Mouse (Mus musculus): Measurements from ENCODE around the gene Tcstv3. TPM values are rescaled to one million over a fixed set of nuclear protein-coding genes. Genes with fewer than 3 reads are reported as not detected.
"Not testable (repeated sequence)": the region's sequence is repeated elsewhere in the genome, so short reads cannot be mapped to it uniquely, and the experiment has no call there.

The Tcstv3 gene
- not detected in 2 replicates for polyA plus RNA-seq (2012; ENCODE audit: insufficient read depth, insufficient read length, missing spikeins)

- H3K4me1 ChIP-seq (ENCODE audit: control insufficient read depth, insufficient read depth, low read length); H3K27ac ChIP-seq (ENCODE audit: insufficient read depth, low read depth, low read length); H3K4me3 ChIP-seq (ENCODE audit: insufficient read depth, low read length): not testable (repeated sequence)
Observed at GRCm38 (mm10) chr13:120316578-120316977, at the start of gene Tcstv3. Gene Tcstv3 (plus strand): TSS chr13:120316878.

- not testable (repeated sequence) for H3K4me1 ChIP-seq (ENCODE audit: control insufficient read depth, insufficient read depth, low read length); H3K4me3 ChIP-seq (ENCODE audit: insufficient read depth, low read length); H3K27ac ChIP-seq (ENCODE audit: insufficient read depth, low read depth, low read length)
Observed at GRCm38 (mm10) chr13:120277837-120278236, 38.8 kb upstream of the Tcstv3 start.

- TF ChIP-seq POLR2A (IDR thresholded peaks at IDR 0.05; ENCODE audit: borderline replicate concordance, low read depth, low read length) (no peak), CTCF (IDR thresholded peaks at IDR 0.05; ENCODE audit: low read depth, low read length) (no peak)
- no peaks in the 10 kb centered on the region for H3K4me1 ChIP-seq (ENCODE audit: control insufficient read depth, insufficient read depth, low read length)
- no peak overlapping the region for H3K27ac ChIP-seq (ENCODE audit: insufficient read depth, low read depth, low read length)
- H3K4me3 ChIP-seq (ENCODE audit: insufficient read depth, low read length) = no peak overlapping the region
Observed at GRCm38 (mm10) chr13:120278784-120279183, 37.9 kb upstream of the Tcstv3 start.

GRCm38 (mm10) chr13:120299324-120299894 is 17.3 kb upstream of the Tcstv3 start:
- peak overlapping the region; percentile 64 for H3K27ac ChIP-seq (ENCODE audit: insufficient read depth, low read depth, low read length)

GRCm38 (mm10) chr13:120299991-120300442 is 16.7 kb upstream of the Tcstv3 start, which contains the start of gene BC147527:
Gene BC147527 (plus strand): TSS chr13:120300392.
- Histone ChIP-seq H3K4me3 (ENCODE audit: insufficient read depth, low read length) (no peak within 1 kb of the TSS), H3K4me1 (ENCODE audit: control insufficient read depth, insufficient read depth, low read length) (peaks cover 17% of the 10 kb centered on the region), H3K27ac (ENCODE audit: insufficient read depth, low read depth, low read length) (peak within 1 kb of the TSS; percentile 64)
- TF ChIP-seq CTCF (IDR thresholded peaks at IDR 0.05; ENCODE audit: low read depth, low read length) (no peak), POLR2A (IDR thresholded peaks at IDR 0.05; ENCODE audit: borderline replicate concordance, low read depth, low read length) (no peak)

More at GRCm38 (mm10) chr13:120299324-120299894, 17.3 kb upstream of the Tcstv3 start:
- Histone ChIP-seq H3K4me1 (ENCODE audit: control insufficient read depth, insufficient read depth, low read length) (peaks cover 17% of the 10 kb centered on the region), H3K4me3 (ENCODE audit: insufficient read depth, low read length) (no peak overlapping the region)
- TF ChIP-seq CTCF (IDR thresholded peaks at IDR 0.05; ENCODE audit: low read depth, low read length) (no peak), POLR2A (IDR thresholded peaks at IDR 0.05; ENCODE audit: borderline replicate concordance, low read depth, low read length) (no peak)

- Histone ChIP-seq H3K4me3 (ENCODE audit: insufficient read depth, low read length) (no peak overlapping the region), H3K27ac (ENCODE audit: insufficient read depth, low read depth, low read length) (no peak overlapping the region), H3K4me1 (ENCODE audit: control insufficient read depth, insufficient read depth, low read length) (peaks cover 17% of the 10 kb centered on the region)
- TF ChIP-seq POLR2A (IDR thresholded peaks at IDR 0.05; ENCODE audit: borderline replicate concordance, low read depth, low read length) (no peak), CTCF (IDR thresholded peaks at IDR 0.05; ENCODE audit: low read depth, low read length) (no peak)
Observed at GRCm38 (mm10) chr13:120300853-120301252, 15.8 kb upstream of the Tcstv3 start.

GRCm38 (mm10) chr13:120310749-120311148 is 5.9 kb upstream of the Tcstv3 start:
- Histone ChIP-seq H3K4me3 (ENCODE audit: insufficient read depth, low read length) (no peak overlapping the region), H3K27ac (ENCODE audit: insufficient read depth, low read depth, low read length) (no peak overlapping the region), H3K4me1 (ENCODE audit: control insufficient read depth, insufficient read depth, low read length) (no peaks in the 10 kb centered on the region)
- no peak for TF ChIP-seq CTCF (IDR thresholded peaks at IDR 0.05; ENCODE audit: low read depth, low read length)
- TF ChIP-seq POLR2A (IDR thresholded peaks at IDR 0.05; ENCODE audit: borderline replicate concordance, low read depth, low read length) = no peak

- TF ChIP-seq CTCF (IDR thresholded peaks at IDR 0.05; ENCODE audit: low read depth, low read length) = no peak
- no peak for TF ChIP-seq POLR2A (IDR thresholded peaks at IDR 0.05; ENCODE audit: borderline replicate concordance, low read depth, low read length)
- Histone ChIP-seq H3K4me1 (ENCODE audit: control insufficient read depth, insufficient read depth, low read length) (no peaks in the 10 kb centered on the region), H3K4me3 (ENCODE audit: insufficient read depth, low read length) (no peak overlapping the region), H3K27ac (ENCODE audit: insufficient read depth, low read depth, low read length) (no peak overlapping the region)
Observed at GRCm38 (mm10) chr13:120313584-120313983, 3.1 kb upstream of the Tcstv3 start.

GRCm38 (mm10) chr13:120320183-120320582 is 3.5 kb downstream of the Tcstv3 start:
- Histone ChIP-seq H3K27ac (ENCODE audit: insufficient read depth, low read depth, low read length) (no peak overlapping the region), H3K4me3 (ENCODE audit: insufficient read depth, low read length) (no peak overlapping the region), H3K4me1 (ENCODE audit: control insufficient read depth, insufficient read depth, low read length) (no peaks in the 10 kb centered on the region)
- TF ChIP-seq POLR2A (IDR thresholded peaks at IDR 0.05; ENCODE audit: borderline replicate concordance, low read depth, low read length) (no peak), CTCF (IDR thresholded peaks at IDR 0.05; ENCODE audit: low read depth, low read length) (no peak)

GRCm38 (mm10) chr13:120320721-120321120 is 4.0 kb downstream of the Tcstv3 start:
- H3K27ac ChIP-seq (ENCODE audit: insufficient read depth, low read depth, low read length) = no peak overlapping the region
- TF ChIP-seq CTCF (IDR thresholded peaks at IDR 0.05; ENCODE audit: low read depth, low read length) (no peak), POLR2A (IDR thresholded peaks at IDR 0.05; ENCODE audit: borderline replicate concordance, low read depth, low read length) (no peak)
- H3K4me1 ChIP-seq (ENCODE audit: control insufficient read depth, insufficient read depth, low read length) = no peaks in the 10 kb centered on the region
- no peak overlapping the region for H3K4me3 ChIP-seq (ENCODE audit: insufficient read depth, low read length)

Other genes starting within 250 kb of the Tcstv3 start
- not detected in 2 replicates for gene Gm20767, start 176.6 kb upstream of the Tcstv3 start, polyA plus RNA-seq (2012; ENCODE audit: insufficient read depth, insufficient read length, missing spikeins)
- gene Gm21818, start 144.4 kb upstream of the Tcstv3 start, polyA plus RNA-seq (2012; ENCODE audit: insufficient read depth, insufficient read length, missing spikeins) = not detected in 2 replicates
- gene Gm21762, start 100.9 kb upstream of the Tcstv3 start, polyA plus RNA-seq (2012; ENCODE audit: insufficient read depth, insufficient read length, missing spikeins) = not detected in 2 replicates
- not detected in 2 replicates for gene Gm21731, start 77.8 kb upstream of the Tcstv3 start, polyA plus RNA-seq (2012; ENCODE audit: insufficient read depth, insufficient read length, missing spikeins)
- gene AF067061, start 53.8 kb upstream of the Tcstv3 start, polyA plus RNA-seq (2012; ENCODE audit: insufficient read depth, insufficient read length, missing spikeins) = not detected in 2 replicates
- gene BC147527, start 16.5 kb upstream of the Tcstv3 start, polyA plus RNA-seq (2012; ENCODE audit: insufficient read depth, insufficient read length, missing spikeins) = 7.6 and 8.4 TPM in 2 replicates

All from bone marrow macrophage, adult 2 months (primary cell).